Mouse (Mus musculus) adipose tissue, adult 10 weeks (tissue): ENCODE data around the gene Dnal4. TPM values are rescaled to one million over a fixed set of nuclear protein-coding genes. Genes with fewer than 3 reads are reported as not detected.

Experiments used
- polyA plus RNA-seq: library from polyadenylated mRNA; stranded (reverse); fragments of 350-450 nt; fragmentation: Illumina TruSeq; extraction: RNeasy Lipid Tissue Mini Kit (QIAGEN cat#74804); gene quantifications from one replicate; pipeline ENCODE4 v1.2.3, GENCODE M21; 2014; ENCODE audit warnings: low read depth, low replicate concordance

Dnal4 gene
- 28.9 TPM for polyA plus RNA-seq

DNA sequence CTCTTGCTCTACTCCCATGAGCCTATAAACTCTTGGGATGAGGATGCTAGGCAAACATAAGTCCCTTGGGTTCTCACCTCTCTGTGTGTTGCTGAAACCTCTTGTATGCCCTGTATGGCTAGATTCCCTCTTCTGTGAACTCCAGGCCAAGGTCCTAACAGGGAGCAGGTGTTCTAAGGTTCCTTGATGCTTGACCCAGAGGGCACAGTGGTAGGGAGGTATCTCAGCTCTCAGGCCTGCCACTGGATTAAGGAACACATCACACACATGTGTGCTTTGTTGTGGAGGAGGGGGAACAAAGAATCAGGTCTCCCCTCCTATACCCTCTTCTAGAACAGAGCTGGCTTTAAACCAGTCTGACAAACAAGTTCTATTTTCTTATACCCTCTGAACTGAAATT lies at the start of gene Dnal4:
Gene Dnal4 (minus strand): TSS at position 101 of the 400 bp plus-strand sequence.

DNA sequence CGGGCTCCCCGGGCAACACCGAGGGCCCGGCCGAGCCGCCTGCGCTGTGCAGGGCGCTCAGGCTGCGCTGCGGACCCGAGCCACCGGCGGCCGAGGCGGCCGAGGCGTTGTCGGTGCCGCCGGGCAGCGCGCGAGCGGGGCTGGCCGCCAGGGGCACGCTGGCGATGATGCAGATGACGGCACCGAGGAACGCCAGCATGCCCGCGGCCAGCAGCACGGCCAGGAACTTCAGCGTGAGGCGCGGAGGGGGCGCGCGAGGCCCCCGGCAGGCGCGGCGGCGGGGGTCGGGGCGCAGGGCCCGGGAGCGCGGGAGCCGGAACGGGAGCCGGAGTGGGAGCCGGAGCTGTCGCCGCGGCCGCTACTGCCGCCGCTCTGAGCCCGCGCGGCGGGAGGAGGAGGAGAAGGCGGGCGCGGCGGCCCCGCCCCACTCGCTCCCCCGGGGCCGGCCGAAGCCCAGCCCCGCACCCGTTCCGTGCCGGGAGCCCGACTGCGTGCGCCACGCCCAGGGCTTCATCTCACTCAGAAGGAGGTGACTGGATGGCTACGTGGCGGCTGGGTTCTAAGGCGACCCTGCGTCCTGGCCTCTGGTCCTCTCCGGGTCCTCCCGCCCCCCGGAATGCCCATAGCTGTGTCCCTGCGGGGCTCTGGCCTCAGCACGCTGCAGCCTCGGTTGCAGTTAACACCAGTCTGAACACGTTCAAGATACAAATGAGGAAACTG lies 26.9 kb upstream of the Dnal4 start, which contains the start of gene Nptxr:
Gene Nptxr (minus strand): TSS at position 415 of the 720 bp plus-strand sequence.

DNA sequence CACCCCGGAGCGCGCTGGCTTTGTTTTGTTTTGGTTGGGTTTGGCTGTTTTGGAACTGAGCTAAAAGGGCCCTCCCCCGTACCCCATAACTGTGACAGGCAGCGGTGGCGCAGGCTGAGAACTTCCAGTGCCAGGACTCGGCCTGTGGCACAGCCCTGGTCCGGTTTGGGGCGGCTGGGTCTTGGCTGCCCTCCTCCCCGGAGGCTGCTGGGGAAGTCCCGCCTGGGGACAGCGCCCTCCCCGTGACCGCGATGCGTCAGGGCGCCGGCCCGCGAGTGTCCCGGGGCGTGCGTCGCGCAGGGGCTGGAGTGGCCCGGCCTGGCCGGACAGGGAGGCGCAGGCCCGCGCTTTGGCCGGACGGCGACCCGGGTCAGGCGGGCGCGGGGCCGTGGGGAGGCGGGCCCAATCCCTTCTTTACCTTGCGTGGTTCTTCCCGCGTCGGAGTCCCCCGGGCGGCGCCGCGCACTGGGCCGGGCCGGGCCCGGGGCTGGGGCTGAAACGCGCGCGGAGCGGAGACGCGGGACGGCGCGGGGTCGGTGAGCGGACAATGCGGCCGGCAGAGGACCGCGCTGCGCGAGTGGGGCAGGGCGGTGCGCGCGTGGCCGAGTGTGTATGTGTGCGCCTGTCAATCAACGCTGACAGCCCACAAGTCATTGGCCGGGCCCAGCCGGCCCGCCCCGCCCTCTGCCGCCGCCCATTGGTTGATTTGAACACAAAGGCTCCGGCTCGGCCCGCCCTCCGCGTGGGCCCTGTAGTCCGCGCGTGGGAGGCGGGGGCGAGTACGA lies 35.5 kb downstream of the Dnal4 start, which contains the start of gene Sun2:
Gene Sun2 (minus strand): TSS at position 616 of the 785 bp plus-strand sequence.

Other genes with a start within 250 kb of the Dnal4 start
- 340 TPM for gene Ddx17, start 231.1 kb downstream of the Dnal4 start, polyA plus RNA-seq
- 1.0 TPM for gene Dmc1, start 172.7 kb downstream of the Dnal4 start, polyA plus RNA-seq
- gene Fam227a, start 118.9 kb downstream of the Dnal4 start, polyA plus RNA-seq, result 5.0 TPM
- gene Cby1, start 118.7 kb downstream of the Dnal4 start, polyA plus RNA-seq, result 23.7 TPM
- gene Tomm22, start 107.0 kb downstream of the Dnal4 start, polyA plus RNA-seq, result 102 TPM
- 28.7 TPM for gene Josd1, start 89.9 kb downstream of the Dnal4 start, polyA plus RNA-seq
- 29.5 TPM for gene Gtpbp1, start 87.0 kb downstream of the Dnal4 start, polyA plus RNA-seq
- gene Sun2, start 35.3 kb downstream of the Dnal4 start, polyA plus RNA-seq, result 89.3 TPM
- 6.2 TPM for gene Nptxr, start 26.9 kb upstream of the Dnal4 start, polyA plus RNA-seq
- gene Npcd, start 56.4 kb upstream of the Dnal4 start, polyA plus RNA-seq, result 1.1 TPM
- gene Cbx6, start 56.8 kb upstream of the Dnal4 start, polyA plus RNA-seq, result 64.2 TPM
- 76.7 TPM for gene Apobec3, start 113.8 kb upstream of the Dnal4 start, polyA plus RNA-seq
- gene Cbx7, start 193.3 kb upstream of the Dnal4 start, polyA plus RNA-seq, result 33.4 TPM
- 18.1 TPM for gene Pdgfb, start 237.1 kb upstream of the Dnal4 start, polyA plus RNA-seq